Mouse (Mus musculus): ENCODE measurements around the gene Mrtfa. TPM values are rescaled to one million over a fixed set of nuclear protein-coding genes. Genes with fewer than 3 reads are reported as not detected.

Gene Mrtfa
- total RNA-seq, 2 experiments from 2014 or later, result 8.6 to 10.1 TPM

GRCm38 (mm10) chr15:80983264-80983663, 207.3 kb downstream of the Mrtfa start:
- DNase-seq, result no peak

GRCm38 (mm10) chr15:80981176-80981575, 209.4 kb downstream of the Mrtfa start:
- no peak for DNase-seq

- DNase-seq, result no peak
Measured at GRCm38 (mm10) chr15:80979611-80980010, 210.9 kb downstream of the Mrtfa start.

- DNase-seq, result peak; percentile 87 to 89
Measured at GRCm38 (mm10) chr15:80977620-80978334, 212.8 kb downstream of the Mrtfa start, which contains the start of gene Sgsm3. Sgsm3 (plus strand) TSS chr15:80977765.

GRCm38 (mm10) chr15:80975666-80976065, 214.9 kb downstream of the Mrtfa start:
- DNase-seq, result no peak

GRCm38 (mm10) chr15:80974311-80974710, 216.2 kb downstream of the Mrtfa start:
- DNase-seq, result no peak

- no peak for DNase-seq
Measured at GRCm38 (mm10) chr15:80969371-80969770, 221.2 kb downstream of the Mrtfa start.

Other genes with a start within 250 kb of the Mrtfa start
- gene Adsl, start 242.3 kb downstream of the Mrtfa start, total RNA-seq (2021), result 10 to 100 TPM; 82.9 to 91.7 TPM
- gene Sgsm3, start 213.0 kb downstream of the Mrtfa start, total RNA-seq (2021), result 10 to 100 TPM; 13.2 to 13.3 TPM
- gene Mchr1, start 44.7 kb upstream of the Mrtfa start, total RNA-seq (2021), result not detected
- gene Slc25a17, start 170.1 kb upstream of the Mrtfa start, total RNA-seq (2021), result 10 to 100 TPM; 14.5 to 17.4 TPM
- 100 to 1,000 TPM; 122 TPM for gene St13, start 209.3 kb upstream of the Mrtfa start, total RNA-seq (2021)
- 10 to 100 TPM; 11.4 to 13.3 TPM for gene Xpnpep3, start 209.4 kb upstream of the Mrtfa start, total RNA-seq (2021)
- not detected for gene Dnajb7, start 217.5 kb upstream of the Mrtfa start, total RNA-seq (2021)

Data from heart, adult 18-20 months (tissue).